Mouse (Mus musculus) hindbrain, embryonic 16.5 days (tissue): ENCODE measurements around the gene Cacna1h. TPM values are rescaled to one million over a fixed set of nuclear protein-coding genes. Genes with fewer than 3 reads are reported as not detected.

Source experiments
- ATAC-seq: fragments of 200-750 bp; cut with Nextera tagmentation; 2 replicates; pipeline ENCODE4 v1.8.0; 2017; ENCODE audit warnings: moderate TSS enrichment, moderate library complexity
- H3K27ac ChIP-seq: fragments of 300-500 bp; sonication (generic); 2 replicates; pipeline ENCODE4 v1.5.1; 2014; ENCODE audit warnings: low read depth, mild to moderate bottlenecking, control low read depth, low read length, moderate library complexity
- H3K27me3 ChIP-seq: fragments of 300-500 bp; sonication (generic); replicated peaks from 2 replicates; pipeline ENCODE4 v1.6.1; 2014; ENCODE audit warnings: low read length; ENCODE audit not compliant: control insufficient read depth, insufficient read depth
- H3K36me3 ChIP-seq: fragments of 300-500 bp; sonication (generic); 2 replicates; pipeline ENCODE4 v1.6.1; 2014; ENCODE audit warnings: mild to moderate bottlenecking, low read length, moderate library complexity, mixed read lengths; ENCODE audit not compliant: control insufficient read depth, insufficient read depth
- H3K4me1 ChIP-seq: fragments of 300-500 bp; sonication (generic); 2 replicates; pipeline ENCODE4 v1.6.1; 2014; ENCODE audit warnings: low read depth, low read length; ENCODE audit not compliant: control insufficient read depth, insufficient read depth
- H3K4me2 ChIP-seq: fragments of 300-500 bp; sonication (generic); 2 replicates; pipeline ENCODE4 v1.6.1; 2014; ENCODE audit warnings: mild to moderate bottlenecking, low read length, control low read depth, moderate library complexity
- H3K4me3 ChIP-seq: fragments of 300-500 bp; sonication (generic); 2 replicates; pipeline ENCODE4 v1.5.1; 2014; ENCODE audit warnings: mild to moderate bottlenecking, low read length, control low read depth, moderate library complexity
- H3K9ac ChIP-seq: fragments of 300-500 bp; sonication (generic); 2 replicates; pipeline ENCODE4 v1.6.1; 2014; ENCODE audit warnings: low read depth, mild to moderate bottlenecking, control low read depth, low read length, moderate library complexity
- H3K9me3 ChIP-seq: fragments of 300-500 bp; sonication (generic); 2 replicates; pipeline ENCODE4 v1.6.1; 2014; ENCODE audit warnings: mild to moderate bottlenecking, low read length, moderate library complexity; ENCODE audit not compliant: control insufficient read depth
- WGBS: fragments of 180-500 bp; shearing (Covaris S2); extraction: QIAGEN DNeasy Blood & Tissue Kit; methylation state at CpG from one replicate; pipeline ENCODE4 v1.1.7; 2014; 5-methylcytosine and 5-hydroxymethylcytosine counted together
- polyA plus RNA-seq: library from polyadenylated mRNA; unstranded; fragments of >200 nt; fragmentation: Nextera tagmentation; extraction: Ambion mirVana; gene quantifications from 2 replicates; pipeline ENCODE4 v1.2.1, GENCODE M21; 2015

The Cacna1h gene
- polyA plus RNA-seq, 1 experiment from 2014 or later, result 5.9 TPM

DNA sequence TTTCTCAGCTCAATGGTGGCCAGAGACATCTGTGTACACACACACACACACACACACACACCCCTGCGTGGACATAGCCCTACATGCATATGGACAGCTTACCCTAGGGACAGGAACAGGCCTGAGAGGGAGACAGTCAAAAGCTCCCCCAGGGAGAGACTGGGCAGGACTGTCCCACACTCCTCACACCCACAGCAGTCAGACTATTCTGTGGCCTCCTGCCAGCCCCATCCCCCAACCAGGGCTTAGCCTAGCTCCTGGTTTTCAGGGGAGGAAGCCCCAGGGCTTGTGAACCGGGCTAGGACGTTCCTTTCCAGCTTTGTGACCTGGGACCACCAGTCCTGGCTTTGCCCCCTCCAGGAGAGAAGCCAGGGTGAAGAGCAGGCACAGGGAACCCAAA, 17.4 kb downstream of the Cacna1h start:
- Histone ChIP-seq H3K9ac (no peak overlapping the region), H3K27ac (no peak overlapping the region), H3K4me3 (no peak overlapping the region), H3K9me3 (no peaks in the 10 kb centered on the region), H3K4me1 (peaks cover 49% of the 10 kb centered on the region), H3K27me3 (no peaks in the 10 kb centered on the region), H3K4me2 (no peak overlapping the region), H3K36me3 (no peaks in the 10 kb centered on the region)
- peak; percentile 3; the same call in 1 of the 2 replicates for ATAC-seq
- 6% methylated on average over 3 of the region's 3 CpGs for WGBS

DNA sequence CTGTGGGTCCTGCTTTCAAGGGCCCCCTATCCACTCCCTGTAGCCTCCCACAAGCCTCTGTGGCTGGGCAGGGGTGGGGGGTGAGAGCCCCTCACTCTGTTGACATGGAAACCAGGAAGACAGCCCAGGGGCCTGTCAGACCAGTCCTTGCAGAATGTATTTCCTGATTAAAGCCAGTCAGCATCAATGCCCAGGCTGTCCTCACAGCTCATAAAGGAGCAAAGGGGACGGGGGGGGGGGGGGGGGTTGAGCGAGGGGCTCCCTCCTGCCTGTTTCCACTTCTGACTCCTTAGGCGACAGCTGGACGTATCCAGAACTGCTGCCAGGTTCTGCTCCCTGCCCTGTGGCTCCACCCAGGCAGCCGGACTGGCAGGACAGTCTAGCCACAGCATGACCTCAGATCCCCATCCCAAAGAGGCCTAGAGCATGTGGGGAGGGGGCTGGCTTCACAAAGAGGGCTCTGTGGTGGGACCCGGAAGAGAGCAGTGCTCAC, 18.1 kb downstream of the Cacna1h start:
- H3K4me3 ChIP-seq, result no peak overlapping the region
- H3K4me2 ChIP-seq, result no peak overlapping the region; the same call in 1 of the 2 replicates
- H3K27me3 ChIP-seq, result no peaks in the 10 kb centered on the region
- H3K27ac ChIP-seq, result peak overlapping the region; percentile 39
- WGBS, result 7% methylated on average over 6 of the region's 6 CpGs
- peak; percentile 25 for ATAC-seq
- peaks cover 54% of the 10 kb centered on the region for H3K4me1 ChIP-seq
- no peaks in the 10 kb centered on the region for H3K9me3 ChIP-seq
- no peaks in the 10 kb centered on the region for H3K36me3 ChIP-seq
- peak overlapping the region; percentile 27; the same call in 1 of the 2 replicates for H3K9ac ChIP-seq

DNA sequence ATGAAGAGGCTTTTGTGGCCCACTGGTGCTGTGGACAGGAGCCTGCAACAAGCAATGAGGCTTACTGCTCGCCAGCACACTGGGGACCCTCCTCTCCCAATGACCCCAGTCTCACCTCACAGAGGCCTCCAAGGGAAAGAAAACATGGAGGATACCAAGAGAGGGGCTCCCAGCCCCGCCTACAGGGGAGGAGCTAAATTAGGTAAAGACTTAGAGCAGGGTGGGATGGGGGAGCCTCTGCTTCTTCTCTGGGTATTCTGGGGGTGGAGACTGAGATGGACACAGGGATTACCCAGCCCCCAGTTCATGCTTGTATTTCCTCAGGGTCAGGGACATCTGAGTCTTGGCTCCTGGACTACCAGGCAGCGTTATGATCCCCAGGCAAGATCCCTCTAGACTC, 18.7 kb downstream of the Cacna1h start:
- Histone ChIP-seq H3K4me2 (no peak overlapping the region), H3K36me3 (no peaks in the 10 kb centered on the region), H3K9me3 (no peaks in the 10 kb centered on the region), H3K4me3 (no peak overlapping the region), H3K27me3 (no peaks in the 10 kb centered on the region), H3K27ac (peak overlapping the region; percentile 39; the same call in 1 of the 2 replicates), H3K9ac (no peak overlapping the region), H3K4me1 (peaks cover 55% of the 10 kb centered on the region)
- WGBS, result 30% methylated on average over 3 of the region's 3 CpGs
- no peak for ATAC-seq

DNA sequence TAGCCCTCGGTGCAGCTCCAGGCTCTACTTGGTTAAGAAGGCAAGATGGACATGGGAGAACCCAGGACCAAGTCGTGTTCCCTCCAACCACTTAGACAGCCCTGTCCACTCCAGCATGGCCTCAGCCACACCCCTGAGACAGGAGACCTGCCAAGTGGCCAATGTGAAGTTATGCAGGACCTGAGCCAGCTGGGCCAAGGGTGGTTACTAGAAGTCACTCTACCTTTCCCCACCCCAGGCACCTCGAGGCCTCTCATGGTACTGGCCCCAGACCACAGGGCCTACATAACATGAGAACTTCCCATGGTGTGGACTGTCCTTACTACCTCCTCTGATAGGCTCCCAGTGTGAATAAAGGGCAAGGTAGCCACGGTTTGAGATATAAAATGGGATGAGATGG, 19.4 kb downstream of the Cacna1h start:
- H3K36me3 ChIP-seq, result no peaks in the 10 kb centered on the region
- H3K4me2 ChIP-seq, result no peak overlapping the region
- H3K4me3 ChIP-seq, result no peak overlapping the region
- H3K9ac ChIP-seq, result no peak overlapping the region
- peaks cover 56% of the 10 kb centered on the region for H3K4me1 ChIP-seq
- no peaks in the 10 kb centered on the region for H3K27me3 ChIP-seq
- WGBS, result 76% methylated on average over 4 of the region's 4 CpGs
- no peak for ATAC-seq
- H3K9me3 ChIP-seq, result no peaks in the 10 kb centered on the region
- H3K27ac ChIP-seq, result no peak overlapping the region

DNA sequence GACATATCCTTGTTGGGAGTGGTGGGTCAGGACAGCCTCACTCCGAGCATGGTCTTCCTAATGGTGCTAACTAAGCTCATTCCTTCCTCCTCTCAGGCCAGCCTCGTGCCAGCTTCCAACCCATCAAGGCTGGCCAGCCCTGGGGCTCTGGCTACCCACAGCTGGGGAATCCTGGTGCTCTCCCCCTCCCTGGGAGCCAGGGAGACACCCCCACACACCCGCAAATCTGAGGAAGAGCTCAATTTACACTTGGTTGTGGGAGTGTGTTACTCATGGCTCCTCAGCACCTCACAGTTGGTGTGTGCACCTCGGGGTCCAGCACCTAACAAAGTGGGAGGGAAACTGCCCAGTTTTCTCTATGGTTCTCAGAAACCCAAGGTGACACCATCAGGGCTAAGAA, 22.3 kb downstream of the Cacna1h start:
- Histone ChIP-seq H3K36me3 (no peaks in the 10 kb centered on the region), H3K4me2 (no peak overlapping the region), H3K9me3 (no peaks in the 10 kb centered on the region), H3K4me3 (no peak overlapping the region), H3K27ac (no peak overlapping the region; the same call in 1 of the 2 replicates), H3K27me3 (no peaks in the 10 kb centered on the region), H3K9ac (no peak overlapping the region), H3K4me1 (peaks cover 52% of the 10 kb centered on the region)
- 59% methylated on average over 4 of the region's 4 CpGs for WGBS
- no peak for ATAC-seq

DNA sequence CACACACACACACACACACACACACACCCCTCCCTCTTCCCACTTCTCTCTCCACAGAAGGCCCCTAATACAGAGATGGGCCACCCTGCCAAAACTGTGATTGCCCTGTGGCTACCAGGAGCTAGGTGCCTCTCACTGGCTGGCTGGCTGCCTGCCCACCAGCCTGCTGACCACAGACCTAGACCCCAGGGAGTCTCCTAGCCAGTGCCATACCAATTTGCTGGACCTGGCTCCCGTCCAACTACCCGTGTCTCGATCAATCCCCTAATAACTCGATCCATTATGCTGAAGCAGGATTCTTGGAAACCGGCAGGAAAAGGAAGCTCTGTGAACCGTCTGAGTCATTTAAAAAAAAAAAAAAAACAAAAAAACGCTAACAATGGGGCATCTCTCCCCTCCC, 22.8 kb downstream of the Cacna1h start:
- Histone ChIP-seq H3K36me3 (no peaks in the 10 kb centered on the region), H3K9me3 (no peaks in the 10 kb centered on the region), H3K9ac (no peak overlapping the region), H3K27ac (peak overlapping the region; percentile 13; the same call in 1 of the 2 replicates), H3K4me2 (no peak overlapping the region), H3K27me3 (no peaks in the 10 kb centered on the region), H3K4me3 (no peak overlapping the region), H3K4me1 (peaks cover 52% of the 10 kb centered on the region)
- WGBS, result 17% methylated on average over 7 of the region's 7 CpGs
- ATAC-seq, result no peak

DNA sequence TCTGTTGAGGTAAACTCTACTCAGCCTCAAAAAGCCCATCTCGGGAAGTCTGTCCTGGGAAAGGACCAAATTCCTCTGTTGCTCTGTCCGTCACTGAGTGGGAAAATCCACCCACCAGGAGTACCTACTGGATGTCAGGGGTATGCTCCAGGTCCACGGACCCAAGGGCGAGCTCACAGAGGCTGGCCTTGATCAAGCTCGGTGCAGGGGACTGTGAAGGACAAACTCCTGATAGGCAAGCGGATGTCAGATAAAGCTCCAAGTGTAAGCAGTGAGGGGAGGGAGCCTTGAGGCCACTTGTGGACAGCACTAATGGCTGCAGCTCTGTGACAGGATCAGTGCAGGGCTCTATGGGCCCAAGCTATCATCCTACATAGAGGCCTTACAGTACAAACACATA, 23.4 kb downstream of the Cacna1h start:
- Histone ChIP-seq H3K9me3 (no peaks in the 10 kb centered on the region), H3K4me3 (no peak overlapping the region), H3K4me1 (peaks cover 52% of the 10 kb centered on the region), H3K4me2 (no peak overlapping the region), H3K36me3 (no peaks in the 10 kb centered on the region), H3K27me3 (no peaks in the 10 kb centered on the region), H3K27ac (no peak overlapping the region), H3K9ac (no peak overlapping the region)
- no peak for ATAC-seq
- WGBS, result 77% methylated on average over 6 of the region's 6 CpGs

DNA sequence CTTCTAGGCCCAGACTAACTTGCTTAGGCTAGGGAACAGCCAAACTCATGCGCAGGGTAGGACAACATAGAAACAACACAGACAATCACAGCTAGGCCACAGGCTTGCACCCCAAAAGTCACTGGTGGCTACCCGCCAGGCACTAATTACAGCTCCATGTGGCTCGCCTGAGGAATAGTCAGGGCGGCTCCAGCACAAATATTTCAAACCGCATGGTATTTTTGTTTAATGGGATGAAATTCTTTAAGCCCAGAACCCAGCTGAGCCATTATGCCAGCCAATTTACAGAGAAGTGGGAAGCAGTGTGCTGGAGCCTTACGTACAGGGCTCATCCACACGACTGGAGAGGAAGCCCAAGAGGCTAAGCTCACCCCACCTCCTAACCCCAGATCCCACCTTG, 24.0 kb downstream of the Cacna1h start:
- Histone ChIP-seq H3K27me3 (no peaks in the 10 kb centered on the region), H3K9me3 (no peaks in the 10 kb centered on the region), H3K4me3 (no peak overlapping the region), H3K4me2 (no peak overlapping the region), H3K4me1 (peaks cover 53% of the 10 kb centered on the region), H3K36me3 (no peaks in the 10 kb centered on the region), H3K9ac (no peak overlapping the region), H3K27ac (peak overlapping the region; percentile 13; the same call in 1 of the 2 replicates)
- ATAC-seq, result no peak
- WGBS, result 46% methylated on average over 7 of the region's 7 CpGs

DNA sequence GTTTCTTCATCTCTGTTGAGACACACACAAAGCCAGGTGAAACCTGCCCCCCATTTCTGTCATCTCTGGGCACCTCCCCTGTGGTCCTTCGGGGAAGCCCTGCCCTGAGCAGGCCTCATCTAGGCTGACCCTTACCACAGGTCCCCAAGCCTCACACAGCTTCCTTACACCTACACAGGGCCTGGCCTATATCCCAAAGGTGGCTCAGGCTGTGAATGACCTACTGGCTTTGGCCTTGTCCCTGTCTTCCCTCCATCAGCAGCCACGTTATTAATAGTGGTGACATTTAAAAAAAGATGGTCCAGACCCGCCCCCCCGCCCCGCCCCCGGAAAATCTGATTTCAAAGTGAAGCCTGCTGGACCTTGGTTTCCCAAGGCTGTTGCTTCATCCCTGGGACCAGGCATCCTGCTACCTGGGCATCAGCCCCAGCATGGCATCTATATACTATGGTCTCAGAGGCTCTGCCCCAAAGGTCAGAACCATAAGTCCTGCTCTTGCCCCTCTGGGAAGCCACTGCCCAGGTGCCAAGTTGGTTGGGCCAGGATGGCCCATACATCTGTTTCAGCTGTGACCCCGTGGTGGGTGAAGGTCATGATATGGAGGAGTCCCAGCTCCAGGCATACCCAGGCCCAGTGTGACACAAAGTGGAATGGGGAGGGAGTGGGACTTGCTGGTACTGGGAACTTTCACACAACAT, 25.1 kb downstream of the Cacna1h start:
- WGBS, result 86% methylated on average over 7 of the region's 7 CpGs
- no peak for ATAC-seq
- no peak overlapping the region for H3K27ac ChIP-seq
- H3K27me3 ChIP-seq, result no peaks in the 10 kb centered on the region
- H3K4me1 ChIP-seq, result peaks cover 53% of the 10 kb centered on the region
- no peak overlapping the region for H3K9ac ChIP-seq
- H3K36me3 ChIP-seq, result no peaks in the 10 kb centered on the region
- H3K4me2 ChIP-seq, result no peak overlapping the region
- H3K4me3 ChIP-seq, result no peak overlapping the region
- H3K9me3 ChIP-seq, result no peaks in the 10 kb centered on the region
